Mouse (Mus musculus) C2C12 (cell line): Measurements from ENCODE around the gene Tppp. TPM values are rescaled to one million over a fixed set of nuclear protein-coding genes. Genes with fewer than 3 reads are reported as not detected.

Experiments
- H3K27me3 ChIP-seq: one replicate; pipeline ENCODE4 v1.6.1; 2011; ENCODE audit not compliant: control insufficient read depth, insufficient read depth, insufficient read length
- H3K36me3 ChIP-seq: one replicate; pipeline ENCODE4 v1.6.1; 2011; ENCODE audit not compliant: control insufficient read depth, insufficient read depth
- H3K4me3 ChIP-seq: one replicate; pipeline ENCODE4 v1.5.1; 2011; ENCODE audit warnings: mild to moderate bottlenecking, control low read depth; ENCODE audit not compliant: poor library complexity, insufficient read depth, severe bottlenecking
- H3K79me2 ChIP-seq: one replicate; pipeline ENCODE4 v1.6.1; 2011; ENCODE audit not compliant: control insufficient read depth, insufficient read depth
- H3K79me3 ChIP-seq: one replicate; pipeline ENCODE4 v1.6.1; 2011; ENCODE audit warnings: low read depth, control low read depth
- H3ac ChIP-seq: one replicate; pipeline ENCODE3; 2011; ENCODE audit warnings: low read depth; ENCODE audit not compliant: control insufficient read depth, insufficient read length
- CEBPB ChIP-seq: IDR thresholded peaks from one replicate; pipeline ENCODE4 v1.6.1; 2011; ENCODE audit warnings: low read depth, mild to moderate bottlenecking, control low read depth, moderate library complexity
- CTCF ChIP-seq: IDR thresholded peaks from one replicate; pipeline ENCODE4 v1.5.1; 2011; ENCODE audit not compliant: control insufficient read depth, insufficient read depth, insufficient read length
- FOSL1 ChIP-seq: IDR thresholded peaks from one replicate; pipeline ENCODE4 v1.8.0; 2011; ENCODE audit warnings: mild to moderate bottlenecking, low read length; ENCODE audit not compliant: poor library complexity, insufficient read depth, severe bottlenecking
- MAX ChIP-seq: IDR thresholded peaks from one replicate; pipeline ENCODE4 v1.6.1; 2011; ENCODE audit warnings: mild to moderate bottlenecking, control low read depth
- MYOD1 ChIP-seq: IDR thresholded peaks from one replicate; pipeline ENCODE4 v1.6.1; 2011; ENCODE audit warnings: low read depth; ENCODE audit not compliant: control insufficient read depth, insufficient read length
- MYOG ChIP-seq: IDR thresholded peaks from one replicate; pipeline ENCODE4 v1.6.1; 2011; ENCODE audit not compliant: control insufficient read depth, insufficient read length; ENCODE audit errors: extremely low read depth
- USF1 ChIP-seq: IDR thresholded peaks from one replicate; pipeline ENCODE4 v1.6.1; 2011; ENCODE audit warnings: low read depth, mild to moderate bottlenecking, control low read depth, moderate library complexity
- polyA plus RNA-seq: library from polyadenylated mRNA; unstranded; fragments of >200 nt; fragmentation: generic; extraction: Trizol; gene quantifications from one replicate; pipeline ENCODE4 v1.2.1, GENCODE M21; 2012; ENCODE audit warnings: missing spikeins

Gene Tppp
- polyA plus RNA-seq, 1 experiment = 0.02 TPM

GRCm38 (mm10) chr13:73976935-73977334 is 32.3 kb upstream of the Tppp start:
- H3ac ChIP-seq = no peak overlapping the region
- H3K4me3 ChIP-seq = no peak overlapping the region
- peaks cover 3% of the 10 kb centered on the region for H3K27me3 ChIP-seq
- TF ChIP-seq CTCF (no peak), MYOG (no peak), MYOD1 (no peak), FOSL1 (no peak), MAX (no peak)
- H3K79me3 ChIP-seq = no peaks in the 10 kb centered on the region
- H3K36me3 ChIP-seq = no peaks in the 10 kb centered on the region
- H3K79me2 ChIP-seq = no peaks in the 10 kb centered on the region

- no peaks in the 10 kb centered on the region for H3K79me2 ChIP-seq
- H3K36me3 ChIP-seq = no peaks in the 10 kb centered on the region
- H3K79me3 ChIP-seq = no peaks in the 10 kb centered on the region
- H3K4me3 ChIP-seq = no peak overlapping the region
- no peak overlapping the region for H3ac ChIP-seq
- H3K27me3 ChIP-seq = peaks cover 6% of the 10 kb centered on the region
- no peak for TF ChIP-seq MYOD1
- TF ChIP-seq MYOG = no peak
- TF ChIP-seq CEBPB = no peak
- TF ChIP-seq FOSL1 = no peak
- TF ChIP-seq USF1 = no peak
- no peak for TF ChIP-seq MAX
- TF ChIP-seq CTCF = no peak
Measured at GRCm38 (mm10) chr13:73990325-73990724, 18.9 kb upstream of the Tppp start.

- Histone ChIP-seq H3K79me3 (no peaks in the 10 kb centered on the region), H3K79me2 (no peaks in the 10 kb centered on the region), H3ac (no peak overlapping the region), H3K4me3 (no peak overlapping the region), H3K27me3 (peaks cover 6% of the 10 kb centered on the region), H3K36me3 (no peaks in the 10 kb centered on the region)
- TF ChIP-seq MYOG (no peak), CTCF (no peak), USF1 (no peak)
Measured at GRCm38 (mm10) chr13:73990761-73991160, 18.4 kb upstream of the Tppp start.

GRCm38 (mm10) chr13:73991267-73991666 is 17.9 kb upstream of the Tppp start:
- no peaks in the 10 kb centered on the region for H3K36me3 ChIP-seq
- peaks cover 6% of the 10 kb centered on the region for H3K27me3 ChIP-seq
- no peaks in the 10 kb centered on the region for H3K79me2 ChIP-seq
- H3ac ChIP-seq = no peak overlapping the region
- no peak overlapping the region for H3K4me3 ChIP-seq
- TF ChIP-seq MAX (no peak), USF1 (no peak)
- H3K79me3 ChIP-seq = no peaks in the 10 kb centered on the region

DNA sequence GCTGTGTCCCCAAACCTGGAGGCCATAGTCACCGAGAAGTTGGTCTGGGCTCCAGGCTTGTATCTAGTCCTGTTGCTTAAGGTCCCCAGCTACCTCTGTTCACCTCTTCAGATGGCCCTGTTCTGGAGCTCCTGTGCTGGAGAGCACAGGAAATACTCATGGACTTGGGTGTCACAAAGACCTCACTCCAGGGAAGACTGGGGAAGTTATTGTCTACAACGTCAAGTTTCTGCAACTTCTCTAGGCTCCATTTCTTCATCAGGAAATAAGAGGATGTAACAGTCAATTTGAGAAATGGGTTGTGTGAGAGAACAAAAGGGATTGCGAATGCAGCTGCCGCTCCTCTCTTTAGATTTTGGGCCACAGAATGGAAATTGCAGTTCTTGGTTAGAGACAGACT is 12.8 kb upstream of the Tppp start:
- TF ChIP-seq MAX = no peak
- H3K4me3 ChIP-seq = no peak overlapping the region
- H3ac ChIP-seq = no peak overlapping the region
- no peaks in the 10 kb centered on the region for H3K79me2 ChIP-seq
- H3K36me3 ChIP-seq = no peaks in the 10 kb centered on the region
- H3K27me3 ChIP-seq = peaks cover 8% of the 10 kb centered on the region
- no peaks in the 10 kb centered on the region for H3K79me3 ChIP-seq

GRCm38 (mm10) chr13:74000519-74000918 is 8.7 kb upstream of the Tppp start:
- Histone ChIP-seq H3K36me3 (no peaks in the 10 kb centered on the region), H3K4me3 (no peak overlapping the region)
- TF ChIP-seq MYOG = no peak
- no peak for TF ChIP-seq CTCF
- no peak for TF ChIP-seq MAX
- no peak for TF ChIP-seq CEBPB
- no peak for TF ChIP-seq FOSL1
- TF ChIP-seq MYOD1 = no peak
- TF ChIP-seq USF1 = no peak

GRCm38 (mm10) chr13:74000961-74001360 is 8.2 kb upstream of the Tppp start:
- TF ChIP-seq MAX = no peak
- no peak for TF ChIP-seq CEBPB
- TF ChIP-seq FOSL1 = no peak
- TF ChIP-seq MYOD1 = no peak
- no peak for TF ChIP-seq MYOG
- no peak for TF ChIP-seq CTCF
- TF ChIP-seq USF1 = no peak
- Histone ChIP-seq H3ac (no peak overlapping the region), H3K4me3 (no peak overlapping the region)

More at GRCm38 (mm10) chr13:74000519-74000918, 8.7 kb upstream of the Tppp start:
- H3K27me3 ChIP-seq = peaks cover 4% of the 10 kb centered on the region
- H3ac ChIP-seq = no peak overlapping the region
- no peaks in the 10 kb centered on the region for H3K79me3 ChIP-seq
- H3K79me2 ChIP-seq = no peaks in the 10 kb centered on the region

More at GRCm38 (mm10) chr13:74000961-74001360, 8.2 kb upstream of the Tppp start:
- no peaks in the 10 kb centered on the region for H3K79me3 ChIP-seq
- H3K27me3 ChIP-seq = peaks cover 4% of the 10 kb centered on the region
- no peaks in the 10 kb centered on the region for H3K36me3 ChIP-seq
- no peaks in the 10 kb centered on the region for H3K79me2 ChIP-seq
